8 mouse cellular contexts compared by ENCODE assay signal in the genomic region with DNA sequence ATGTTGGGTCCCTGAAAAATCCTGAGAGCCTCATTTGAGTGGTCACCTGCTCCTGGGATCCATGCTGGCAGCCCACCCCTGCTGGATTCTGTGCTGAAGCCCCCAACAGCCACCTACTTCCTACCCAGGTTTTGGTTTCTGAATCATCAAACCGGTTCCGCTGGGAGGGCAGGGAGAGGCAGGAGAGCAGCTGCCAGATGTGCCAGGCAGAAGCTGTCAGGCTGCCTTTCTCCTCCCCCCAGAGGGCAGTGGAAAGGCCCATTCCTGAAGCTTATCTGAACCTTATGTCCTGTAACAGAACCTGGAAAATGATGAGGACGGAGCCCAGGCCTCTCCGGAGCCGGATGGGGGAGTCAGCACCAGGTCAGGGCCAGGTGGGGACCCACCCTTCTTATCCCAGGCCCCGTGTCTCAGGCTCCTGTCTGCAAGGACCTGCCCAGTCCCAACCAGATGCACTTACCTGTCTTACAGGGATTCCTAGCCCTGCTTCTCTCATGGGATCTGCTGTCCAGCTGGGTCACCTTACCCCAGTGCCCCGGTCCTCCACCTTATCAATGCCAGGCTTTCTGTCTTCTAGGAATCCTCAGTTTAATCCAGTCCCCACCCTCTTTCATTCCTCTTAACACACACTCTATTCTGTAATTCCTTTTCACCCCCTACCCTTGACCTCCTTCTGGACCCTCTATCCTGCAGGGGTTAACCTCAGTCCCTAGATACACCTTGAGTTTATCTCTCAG. TPM values are rescaled to one million over a fixed set of nuclear protein-coding genes. Genes with fewer than 3 reads are reported as not detected.
DNase-seq lines count a peak whose midpoint lies in the region; ATAC-seq and TF ChIP-seq lines count a peak whose summit lies in the region.

No protein-coding gene starts in this region.

- DNase-seq in cerebellum, adult 2 months: no peak
- DNase-seq in cerebellum, adult 11 months: no peak
- peak; percentile 32 for DNase-seq in thymus, postnatal 0 days (ENCODE audit: low spot score)
- DNase-seq in thymus, adult 18-20 months: no peak
- no peak for DNase-seq in intestine, embryonic 14.5 days (ENCODE audit: low spot score)
- peak; percentile 64 for DNase-seq in midbrain, embryonic 11.5 days (ENCODE audit: low spot score, missing footprints)
- no peak for DNase-seq in embryo, embryonic 10 days (ENCODE audit: low spot score)
- DNase-seq in right cerebral cortex, postnatal 10 days (ENCODE audit: low spot score in 2 of 2): no peak

- H3K36me3 ChIP-seq in intestine, embryonic 14.5 days (ENCODE audit: control insufficient read depth, insufficient read depth, low read length): peaks cover 37% of the 10 kb centered on the region
- H3K36me3 ChIP-seq in midbrain, embryonic 11.5 days (ENCODE audit: control insufficient read depth, insufficient read depth, low read length): peaks cover 8% of the 10 kb centered on the region

- H3K9ac ChIP-seq in intestine, embryonic 14.5 days (ENCODE audit: low read length): peak overlapping the region; percentile 84
- H3K9ac ChIP-seq in midbrain, embryonic 11.5 days (ENCODE audit: low read length): peak overlapping the region; percentile 86

- TF ChIP-seq CTCF in cerebellum, adult 2 months (IDR thresholded peaks at IDR 0.05; ENCODE audit: borderline replicate concordance, insufficient read depth, low read depth, low read length): no peak

- no peak for TF ChIP-seq POLR2A in cerebellum, adult 2 months (IDR thresholded peaks at IDR 0.05; ENCODE audit: borderline replicate concordance, insufficient read depth, low read length)

- H3K27ac ChIP-seq in cerebellum, adult 2 months (ENCODE audit: insufficient read depth, low read length): no peak overlapping the region
- no peak overlapping the region for H3K27ac ChIP-seq in intestine, embryonic 14.5 days (ENCODE audit: low read depth)
- H3K27ac ChIP-seq in midbrain, embryonic 11.5 days (ENCODE audit: low read depth, low read length): no peak overlapping the region

- WGBS in cerebellum, adult 2 months: 61% methylated on average over 7 of the region's 7 CpGs
- WGBS in intestine, embryonic 14.5 days: 52% methylated on average over 6 of the region's 7 CpGs
- WGBS in midbrain, embryonic 11.5 days: 68% methylated on average over 7 of the region's 7 CpGs

- no peaks in the 10 kb centered on the region for H3K9me3 ChIP-seq in intestine, embryonic 14.5 days (ENCODE audit: control insufficient read depth, low read length)
- no peaks in the 10 kb centered on the region for H3K9me3 ChIP-seq in midbrain, embryonic 11.5 days (ENCODE audit: control insufficient read depth, low read length)

- peak overlapping the region; percentile 91 for H3K4me2 ChIP-seq in intestine, embryonic 14.5 days (ENCODE audit: low read length)
- peak overlapping the region; percentile 77 for H3K4me2 ChIP-seq in midbrain, embryonic 11.5 days

- no peak for ATAC-seq in intestine, embryonic 14.5 days (replicated peaks; ENCODE audit: low FRiP score, low TSS enrichment, low read depth)
- no peak for ATAC-seq in midbrain, embryonic 11.5 days (ENCODE audit: low FRiP score)

- peaks cover 6% of the 10 kb centered on the region; the same call in 1 of the 2 replicates for H3K4me1 ChIP-seq in cerebellum, adult 2 months (ENCODE audit: control insufficient read depth, insufficient read depth, low read length)
- H3K4me1 ChIP-seq in intestine, embryonic 14.5 days (replicated peaks; ENCODE audit: control insufficient read depth, insufficient read depth, low read length): peaks cover 13% of the 10 kb centered on the region
- peaks cover 11% of the 10 kb centered on the region for H3K4me1 ChIP-seq in midbrain, embryonic 11.5 days (ENCODE audit: control insufficient read depth, insufficient read depth, low read length)

- no peaks in the 10 kb centered on the region for H3K27me3 ChIP-seq in cerebellum, adult 2 months (ENCODE audit: control insufficient read depth, insufficient read depth, low read length)
- H3K27me3 ChIP-seq in intestine, embryonic 14.5 days (replicated peaks; ENCODE audit: control insufficient read depth, insufficient read depth, low read length): no peaks in the 10 kb centered on the region
- H3K27me3 ChIP-seq in midbrain, embryonic 11.5 days (ENCODE audit: control insufficient read depth, insufficient read depth, low read length): no peaks in the 10 kb centered on the region

- peak overlapping the region; percentile 97 for H3K4me3 ChIP-seq in cerebellum, adult 2 months (replicated peaks; ENCODE audit: insufficient read depth, low read depth, low read length)
- peak overlapping the region; percentile 98 for H3K4me3 ChIP-seq in intestine, embryonic 14.5 days (ENCODE audit: low read depth, low read length)
- H3K4me3 ChIP-seq in midbrain, embryonic 11.5 days (ENCODE audit: low read depth, low read length): peak overlapping the region; percentile 67

RNA-seq across cellular contexts. Expression of gene Aip, which starts 1.3 kb away (rescaled TPM):
- polyA plus RNA-seq in cerebellum, adult 2 months (2012; rRNA removed): 207 and 209 TPM in 2 replicates
- polyA plus RNA-seq in thymus, postnatal 0 days (2015; fragmentation: Nextera tagmentation; extraction: Ambion mirVana): 114 TPM in 2 replicates
- 89.7 and 96.0 TPM in 2 replicates for polyA plus RNA-seq in intestine, embryonic 14.5 days (2014; fragmentation: Nextera tagmentation; extraction: Ambion mirVana)
- polyA plus RNA-seq in midbrain, embryonic 11.5 days (2014; fragmentation: Nextera tagmentation; extraction: Ambion mirVana): 54.9 and 58.9 TPM in 2 replicates

RNA-seq across cellular contexts. Expression of gene Gpr152, which starts 12.7 kb away (rescaled TPM):
- 0.11 and 0.13 TPM in 2 replicates for polyA plus RNA-seq in cerebellum, adult 2 months (2012; rRNA removed)
- polyA plus RNA-seq in thymus, postnatal 0 days (2015; fragmentation: Nextera tagmentation; extraction: Ambion mirVana): 0.03 TPM in 1 of 2 replicates, not detected in the other
- polyA plus RNA-seq in intestine, embryonic 14.5 days (2014; fragmentation: Nextera tagmentation; extraction: Ambion mirVana): not detected in 2 replicates
- not detected in 2 replicates for polyA plus RNA-seq in midbrain, embryonic 11.5 days (2014; fragmentation: Nextera tagmentation; extraction: Ambion mirVana)

RNA-seq across cellular contexts. Expression of gene Cabp4, which starts 16.9 kb away (rescaled TPM):
- 0.06 and 0.16 TPM in 2 replicates for polyA plus RNA-seq in cerebellum, adult 2 months (2012; rRNA removed)
- 0.48 and 0.58 TPM in 2 replicates for polyA plus RNA-seq in thymus, postnatal 0 days (2015; fragmentation: Nextera tagmentation; extraction: Ambion mirVana)
- polyA plus RNA-seq in intestine, embryonic 14.5 days (2014; fragmentation: Nextera tagmentation; extraction: Ambion mirVana): 0.08 TPM in 1 of 2 replicates, not detected in the other
- polyA plus RNA-seq in midbrain, embryonic 11.5 days (2014; fragmentation: Nextera tagmentation; extraction: Ambion mirVana): 0.11 TPM in 1 of 2 replicates, not detected in the other

RNA-seq across cellular contexts. Expression of gene Coro1b, which starts 21.5 kb away (rescaled TPM):
- 240 and 294 TPM in 2 replicates for polyA plus RNA-seq in cerebellum, adult 2 months (2012; rRNA removed)
- 184 and 207 TPM in 2 replicates for polyA plus RNA-seq in thymus, postnatal 0 days (2015; fragmentation: Nextera tagmentation; extraction: Ambion mirVana)
- 174 and 189 TPM in 2 replicates for polyA plus RNA-seq in intestine, embryonic 14.5 days (2014; fragmentation: Nextera tagmentation; extraction: Ambion mirVana)
- polyA plus RNA-seq in midbrain, embryonic 11.5 days (2014; fragmentation: Nextera tagmentation; extraction: Ambion mirVana): 105 and 127 TPM in 2 replicates

RNA-seq across cellular contexts. Expression of gene Ptprcap, which starts 26.5 kb away (rescaled TPM):
- 0.98 and 1.2 TPM in 2 replicates for polyA plus RNA-seq in cerebellum, adult 2 months (2012; rRNA removed)
- polyA plus RNA-seq in thymus, postnatal 0 days (2015; fragmentation: Nextera tagmentation; extraction: Ambion mirVana): 929 and 954 TPM in 2 replicates
- 3.1 and 3.3 TPM in 2 replicates for polyA plus RNA-seq in intestine, embryonic 14.5 days (2014; fragmentation: Nextera tagmentation; extraction: Ambion mirVana)
- 0.75 and 1.7 TPM in 2 replicates for polyA plus RNA-seq in midbrain, embryonic 11.5 days (2014; fragmentation: Nextera tagmentation; extraction: Ambion mirVana)

Comparison
In these comparisons a context has a peak if more than half of its experiments do, and no peak if none do; other contexts are left out.
1. DNase-seq: peak in thymus, postnatal 0 days (single experiment) and midbrain, embryonic 11.5 days (single experiment); none in cerebellum, adult 2 months (0 of 2), cerebellum, adult 11 months (single experiment), thymus, adult 18-20 months (0 of 2), intestine, embryonic 14.5 days (single experiment), embryo, embryonic 10 days (single experiment) and right cerebral cortex, postnatal 10 days (0 of 2).
2. Peak in every context shown above with its lines, with median percentiles within 50 percentile points of each other: H3K4me3 ChIP-seq.